In the genomic region with DNA sequence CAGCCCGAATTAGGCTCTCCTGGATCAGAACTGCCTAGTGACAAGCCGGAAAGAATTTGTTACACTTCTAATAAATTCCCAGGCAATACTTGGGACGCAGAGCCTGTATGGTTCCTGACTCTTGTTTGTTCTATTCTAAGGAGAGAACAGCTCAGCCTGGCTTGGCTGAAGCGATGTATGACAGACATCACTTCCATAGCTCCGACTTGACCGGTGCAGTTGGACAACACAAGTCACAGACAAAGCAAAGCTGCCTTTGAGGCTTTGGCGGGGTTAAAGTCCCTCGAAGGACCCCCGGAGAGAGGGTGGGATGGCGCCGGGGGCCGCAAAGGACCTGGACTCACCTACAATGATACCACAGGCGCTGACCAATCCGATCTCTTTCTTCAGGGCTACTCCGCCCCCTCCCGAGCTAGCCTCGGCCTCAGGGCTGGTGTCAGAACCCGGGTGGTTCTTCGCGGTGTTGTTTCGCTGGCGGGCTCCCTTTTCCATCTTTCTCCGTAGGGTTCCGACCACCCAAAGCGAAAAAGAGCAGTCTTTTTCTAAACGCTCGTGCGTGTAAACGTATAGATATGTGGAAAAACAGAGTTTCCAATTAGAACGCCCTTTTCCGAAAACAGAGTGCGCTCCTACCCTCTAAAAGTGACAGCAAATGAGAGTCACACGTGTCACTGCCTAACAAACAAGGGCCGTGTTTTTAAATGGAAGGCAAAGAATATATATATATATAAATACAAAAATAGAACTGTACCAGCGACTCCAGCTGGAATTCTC, we compare ENCODE assay signal across 9 mouse cellular contexts. TPM values are rescaled to one million over a fixed set of nuclear protein-coding genes. Genes with fewer than 3 reads are reported as not detected.
A peak's percentile ranks its signal among the peaks of the same experiment; 100 is the strongest.
DNase-seq lines count a peak whose midpoint lies in the region; ATAC-seq lines count a peak whose summit lies in the region.
"Had no signal": no experiment of that assay in that cellular context is flagged by ENCODE, and none has a peak within 500 bp of the region (broad histone marks: within the 10 kb centered on the region; RNA-seq: fewer than 3 reads in every experiment).

No protein-coding gene starts in this region.

- H3K4me2 ChIP-seq in lung, embryonic 16.5 days (ENCODE audit: low read depth, low read length) = peak overlapping the region; percentile 84

- peak overlapping the region; percentile 53 for H3K9ac ChIP-seq in lung, embryonic 16.5 days (ENCODE audit: low read length)

- H3K4me1 ChIP-seq in hindbrain, embryonic 10.5 days (replicated peaks) = peaks cover 13% of the 10 kb centered on the region; the same call in 1 of the 2 replicates
- no peaks in the 10 kb centered on the region for H3K4me1 ChIP-seq in lung, embryonic 16.5 days (replicated peaks; ENCODE audit: control insufficient read depth, insufficient read depth, low read length)

- 3% methylated on average over 35 of the region's 35 CpGs for WGBS in hindbrain, embryonic 10.5 days
- WGBS in lung, embryonic 16.5 days = 3% methylated on average over 35 of the region's 35 CpGs

- peak; percentile 54 for DNase-seq in R1 (ENCODE audit: low read depth, low spot score)
- DNase-seq in cerebellum, adult 18-20 months = peak; percentile 88 to 91
- peak; percentile 50 to 62 for DNase-seq in frontal cortex, postnatal 10 days (ENCODE audit: low spot score in 2 of 2)
- peak; percentile 55 for DNase-seq in hindbrain, embryonic 10.5 days (ENCODE audit: low spot score)
- DNase-seq in layer of hippocampus, postnatal 10 days (ENCODE audit: low spot score in 2 of 2) = peak; percentile 47 to 63
- peak; percentile 62 for DNase-seq in ovary, postnatal 36 days (ENCODE audit: low spot score)

- ATAC-seq in lung, embryonic 16.5 days (ENCODE audit: low read depth) = peak; percentile 60; the same call in 1 of the 2 replicates
- no peak for ATAC-seq in erythroid progenitor cell, adult 5-6 weeks (replicated peaks; ENCODE audit: low FRiP score, poor library complexity, severe bottlenecking)

- peaks cover 46% of the 10 kb centered on the region for H3K27me3 ChIP-seq in hindbrain, embryonic 10.5 days (ENCODE audit: insufficient read depth, poor library complexity, severe bottlenecking)
- H3K27me3 ChIP-seq in lung, embryonic 16.5 days (ENCODE audit: control insufficient read depth, insufficient read depth, low read depth, low read length) = peaks cover 15% of the 10 kb centered on the region

- H3K27ac ChIP-seq in hindbrain, embryonic 10.5 days = no peak overlapping the region; the same call in 1 of the 2 replicates
- no peak overlapping the region for H3K27ac ChIP-seq in lung, embryonic 16.5 days (ENCODE audit: low read length)

- H3K36me3 ChIP-seq in hindbrain, embryonic 10.5 days = no peaks in the 10 kb centered on the region
- H3K36me3 ChIP-seq in lung, embryonic 16.5 days (ENCODE audit: control insufficient read depth, insufficient read depth, low read length) = no peaks in the 10 kb centered on the region

- H3K9me3 ChIP-seq in hindbrain, embryonic 10.5 days = no peaks in the 10 kb centered on the region
- no peaks in the 10 kb centered on the region for H3K9me3 ChIP-seq in lung, embryonic 16.5 days (ENCODE audit: control insufficient read depth, low read length)

- H3K4me3 ChIP-seq in hindbrain, embryonic 10.5 days = peak overlapping the region; percentile 61
- H3K4me3 ChIP-seq in lung, embryonic 16.5 days (ENCODE audit: low read length) = peak overlapping the region; percentile 53

RNA-seq across cellular contexts. Expression of a gene that starts 0.7 kb away (rescaled TPM):
- 1.8 and 3.5 TPM in 2 replicates for polyA plus RNA-seq in hindbrain, embryonic 10.5 days (2016; fragmentation: Nextera tagmentation; extraction: Ambion mirVana)
- 10 to 100 TPM; 63.7 to 66.3 TPM for total RNA-seq in layer of hippocampus, postnatal 10 days (2021)
- polyA plus RNA-seq in lung, embryonic 16.5 days (2015; fragmentation: Nextera tagmentation; extraction: Ambion mirVana) = 1.9 and 2.0 TPM in 2 replicates
- total RNA-seq in erythroid progenitor cell, adult 5-6 weeks (2015; ENCODE audit: low replicate concordance) = 7.1 and 11.9 TPM in 2 replicates
- total RNA-seq in erythroid progenitor cell, adult 5-6 weeks (2017; ENCODE audit: low replicate concordance) = 2.6 and 3.0 TPM in 2 replicates

RNA-seq across cellular contexts. Expression of a gene that starts 32.9 kb away (rescaled TPM):
- polyA plus RNA-seq in hindbrain, embryonic 10.5 days (2016; fragmentation: Nextera tagmentation; extraction: Ambion mirVana) = not detected in 2 replicates
- not detected for total RNA-seq in layer of hippocampus, postnatal 10 days (2021)
- polyA plus RNA-seq in lung, embryonic 16.5 days (2015; fragmentation: Nextera tagmentation; extraction: Ambion mirVana) = not detected in 2 replicates
- not detected in 2 replicates for total RNA-seq in erythroid progenitor cell, adult 5-6 weeks (2015; ENCODE audit: low replicate concordance)
- total RNA-seq in erythroid progenitor cell, adult 5-6 weeks (2017; ENCODE audit: low replicate concordance) = not detected in 2 replicates
- total RNA-seq: gastrocnemius, postnatal 4 days had no signal

Comparison
In these comparisons a context has a peak if more than half of its experiments do, and no peak if none do; other contexts are left out.
1. RNA of a gene that starts 0.7 kb away (total RNA-seq): 63.7 to 66.3 TPM in layer of hippocampus, postnatal 10 days; 2.6 to 11.9 TPM in erythroid progenitor cell, adult 5-6 weeks; every median in the first group is over 4 times any median in the second.
2. Peak in every context shown above with its lines, with median percentiles within 50 percentile points of each other: DNase-seq.